Mouse (Mus musculus) erythroblast, embryonic 14.5 days (primary cell): ENCODE results near the gene Olfr775. TPM values are rescaled to one million over a fixed set of nuclear protein-coding genes. Genes with fewer than 3 reads are reported as not detected.

ENCODE experiments used
- H3K27me3 ChIP-seq: 2 replicates; pipeline ENCODE4 v1.6.1; 2012; ENCODE audit warnings: inconsistent platforms; ENCODE audit not compliant: control insufficient read depth
- H3K36me3 ChIP-seq: 2 replicates; pipeline ENCODE4 v1.6.1; 2012; ENCODE audit warnings: mild to moderate bottlenecking, inconsistent platforms; ENCODE audit not compliant: control insufficient read depth
- H3K4me1 ChIP-seq: 2 replicates; pipeline ENCODE4 v1.6.1; 2012; ENCODE audit warnings: inconsistent platforms; ENCODE audit not compliant: control insufficient read depth
- H3K4me3 ChIP-seq: replicated peaks from 2 replicates; pipeline ENCODE3; 2012; ENCODE audit warnings: moderate library complexity, mild to moderate bottlenecking, inconsistent platforms
- H3K9me3 ChIP-seq: 2 replicates; pipeline ENCODE4 v1.6.1; 2012; ENCODE audit warnings: low read length, inconsistent platforms, mixed read lengths; ENCODE audit not compliant: control insufficient read depth
- GATA1 ChIP-seq: IDR thresholded peaks from 2 replicates; pipeline ENCODE4 v1.6.1; 2012; ENCODE audit warnings: low read length, inconsistent platforms, mixed read lengths
- TAL1 ChIP-seq: IDR thresholded peaks from 3 replicates; pipeline ENCODE4 v1.6.1; 2012; ENCODE audit warnings: low read length, inconsistent platforms, mixed read lengths
- polyA plus RNA-seq: library from polyadenylated mRNA; stranded (reverse); fragments of >175 nt; gene quantifications from 2 replicates; pipeline ENCODE4 v1.2.3, GENCODE M21; 2012

Olfr775 gene
- 0.01 TPM in 1 of 2 replicates, not detected in the other for polyA plus RNA-seq

DNA sequence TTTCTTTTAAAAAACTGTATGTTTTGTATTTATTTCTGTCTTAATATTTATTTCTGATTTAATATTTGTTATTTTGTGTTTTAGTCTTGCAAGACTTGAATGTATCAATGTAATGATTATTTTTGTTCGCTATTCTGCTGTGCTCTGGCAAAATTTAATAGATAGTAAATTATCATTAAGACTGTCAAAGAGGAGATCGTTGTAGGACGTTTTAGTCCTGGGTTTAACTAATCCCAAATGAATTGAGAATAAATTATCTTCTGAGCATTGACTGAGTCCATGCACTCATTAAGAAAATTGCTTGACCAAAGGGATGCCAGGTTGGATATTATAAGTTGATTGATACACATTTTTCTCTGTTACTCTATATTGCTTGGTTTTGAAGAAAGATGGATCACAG, at the start of gene Olfr775:
TSS of gene Olfr775 (plus strand) at position 301 of the 400 bp plus-strand sequence.
- Histone ChIP-seq H3K4me1 (no peaks in the 10 kb centered on the region), H3K27me3 (no peaks in the 10 kb centered on the region), H3K9me3 (peaks cover 3% of the 10 kb centered on the region), H3K36me3 (no peaks in the 10 kb centered on the region), H3K4me3 (no peak within 1 kb of the TSS)
- no peak for TF ChIP-seq TAL1

DNA sequence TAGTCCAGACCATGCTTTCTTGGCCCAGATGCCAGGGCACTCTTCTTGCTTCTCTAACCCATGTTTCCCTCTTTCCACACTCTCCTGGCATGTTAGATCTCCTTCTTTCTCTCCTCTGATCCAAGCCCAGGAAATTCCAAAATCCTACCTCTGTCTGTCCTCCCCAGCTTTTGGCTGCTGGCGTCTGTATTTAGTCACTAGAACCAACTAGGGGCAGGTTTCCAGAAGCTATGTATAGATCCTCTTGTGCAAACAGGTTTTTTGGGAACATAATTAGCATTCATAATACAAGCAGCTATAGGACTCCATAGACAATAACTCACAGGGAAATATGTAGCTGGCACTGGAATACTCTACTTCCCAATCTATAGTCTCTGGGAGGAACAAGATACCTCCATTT, 17.5 kb upstream of the Olfr775 start:
- TF ChIP-seq TAL1 (no peak), GATA1 (no peak)
- H3K9me3 ChIP-seq: peaks cover 34% of the 10 kb centered on the region

DNA sequence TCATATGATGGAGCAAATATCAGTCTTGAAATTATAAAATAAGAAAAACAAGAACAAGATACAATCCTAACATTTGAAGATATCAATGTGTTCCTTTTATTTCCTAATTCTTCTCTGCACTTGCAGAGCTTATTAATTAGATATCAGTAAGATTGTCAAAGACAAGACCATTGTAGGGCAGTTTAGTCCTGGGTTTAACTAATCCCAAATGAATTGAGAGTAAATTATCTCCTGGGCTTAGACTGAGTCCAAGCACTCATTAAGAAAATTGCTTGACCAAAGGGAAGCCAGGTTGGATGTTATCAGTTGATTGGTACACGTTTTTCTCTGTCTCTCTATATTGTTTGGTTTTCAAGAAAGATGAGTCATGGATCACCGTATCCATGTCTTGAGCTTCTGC, 12.3 kb upstream of the Olfr775 start, which contains the start of gene Olfr774:
TSS of gene Olfr774 (plus strand) at position 301 of the 400 bp plus-strand sequence.
- H3K4me1 ChIP-seq: no peaks in the 10 kb centered on the region
- H3K27me3 ChIP-seq: no peaks in the 10 kb centered on the region
- H3K9me3 ChIP-seq: peaks cover 13% of the 10 kb centered on the region
- no peak within 1 kb of the TSS for H3K4me3 ChIP-seq
- TF ChIP-seq GATA1: no peak
- H3K36me3 ChIP-seq: no peaks in the 10 kb centered on the region

More for the DNA sequence above, 17.5 kb upstream of the Olfr775 start:
- no peaks in the 10 kb centered on the region for H3K36me3 ChIP-seq
- H3K4me1 ChIP-seq: no peaks in the 10 kb centered on the region
- H3K27me3 ChIP-seq: no peaks in the 10 kb centered on the region
- H3K4me3 ChIP-seq: no peak overlapping the region

DNA sequence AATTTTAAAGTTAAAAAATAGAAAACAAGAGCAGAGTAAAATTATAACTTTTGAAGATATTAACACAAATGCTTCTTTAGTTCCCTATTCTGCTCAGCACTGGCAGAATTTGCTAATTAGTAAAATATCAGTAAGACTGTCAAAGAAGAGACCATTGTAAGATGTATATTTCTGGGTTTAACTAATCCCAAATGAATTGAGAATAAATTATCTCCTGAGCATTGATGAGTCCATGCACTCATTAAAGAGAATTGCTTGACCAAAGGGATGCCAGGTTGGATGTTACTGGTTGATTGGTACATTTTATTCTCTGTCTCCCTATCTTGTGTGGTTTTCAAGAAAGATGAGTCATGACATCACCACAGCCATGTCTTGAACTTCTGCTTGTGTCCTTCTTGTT, 10.6 kb downstream of the Olfr775 start, which contains the start of gene Olfr776:
TSS of gene Olfr776 (plus strand) at position 301 of the 400 bp plus-strand sequence.
- Histone ChIP-seq H3K36me3 (no peaks in the 10 kb centered on the region), H3K9me3 (peaks cover 5% of the 10 kb centered on the region), H3K4me1 (no peaks in the 10 kb centered on the region), H3K27me3 (no peaks in the 10 kb centered on the region), H3K4me3 (no peak within 1 kb of the TSS)
- TF ChIP-seq TAL1 (no peak), GATA1 (no peak)

DNA sequence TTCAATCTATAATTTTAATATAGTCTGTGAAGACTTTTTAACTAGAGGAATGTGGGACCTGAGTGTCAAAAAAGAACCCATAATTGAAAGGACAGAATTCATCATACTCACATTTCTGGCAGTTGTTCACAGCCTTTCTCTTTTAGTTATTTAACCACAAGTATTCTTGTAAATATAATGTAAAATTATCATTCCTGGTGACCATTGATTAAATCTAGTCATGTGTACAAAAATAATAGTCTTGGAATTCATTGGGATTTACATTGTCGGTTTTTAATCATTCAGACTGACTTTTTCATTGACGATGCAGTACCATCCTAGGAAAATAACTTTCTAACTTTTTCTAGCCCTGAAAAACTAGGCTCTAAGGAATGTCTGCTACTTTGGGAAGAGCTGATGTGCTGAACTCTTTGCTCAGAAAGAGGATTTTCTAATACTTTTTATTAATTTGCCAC, 22.9 kb downstream of the Olfr775 start, which contains the start of gene Olfr777:
TSS of gene Olfr777 (minus strand) at position 405 of the 455 bp plus-strand sequence.
- no peaks in the 10 kb centered on the region for H3K36me3 ChIP-seq
- H3K27me3 ChIP-seq: no peaks in the 10 kb centered on the region
- H3K4me1 ChIP-seq: no peaks in the 10 kb centered on the region
- TF ChIP-seq GATA1 (no peak), TAL1 (no peak)
- 0 out of 2 replicates have a peak, but pooled peaks cover 3% of the 10 kb centered on the region for H3K9me3 ChIP-seq
- H3K4me3 ChIP-seq: no peak within 1 kb of the TSS

Other genes with a start within 250 kb of the Olfr775 start
- not detected in 2 replicates for gene Olfr763, start 237.6 kb upstream of the Olfr775 start, polyA plus RNA-seq
- not detected in 2 replicates for gene Olfr764-ps1, start 208.5 kb upstream of the Olfr775 start, polyA plus RNA-seq
- not detected in 2 replicates for gene Olfr765, start 198.4 kb upstream of the Olfr775 start, polyA plus RNA-seq
- not detected in 2 replicates for gene Olfr766-ps1, start 179.4 kb upstream of the Olfr775 start, polyA plus RNA-seq
- gene Olfr767, start 165.5 kb upstream of the Olfr775 start, polyA plus RNA-seq: not detected in 2 replicates
- not detected in 2 replicates for gene Olfr768, start 149.0 kb upstream of the Olfr775 start, polyA plus RNA-seq
- gene Olfr769, start 130.6 kb upstream of the Olfr775 start, polyA plus RNA-seq: not detected in 2 replicates
- gene Olfr770, start 109.4 kb upstream of the Olfr775 start, polyA plus RNA-seq: not detected in 2 replicates
- not detected in 2 replicates for gene Olfr771, start 83.7 kb upstream of the Olfr775 start, polyA plus RNA-seq
- not detected in 2 replicates for gene Olfr772, start 70.5 kb upstream of the Olfr775 start, polyA plus RNA-seq
- not detected in 2 replicates for gene Olfr773, start 61.0 kb upstream of the Olfr775 start, polyA plus RNA-seq
- not detected in 2 replicates for gene Olfr774, start 12.2 kb upstream of the Olfr775 start, polyA plus RNA-seq
- gene Olfr776, start 10.7 kb downstream of the Olfr775 start, polyA plus RNA-seq: 0.06 TPM in 1 of 2 replicates, not detected in the other
- 0.04 TPM in 1 of 2 replicates, not detected in the other for gene Olfr777, start 23.1 kb downstream of the Olfr775 start, polyA plus RNA-seq
- gene Olfr780, start 69.7 kb downstream of the Olfr775 start, polyA plus RNA-seq: not detected in 2 replicates
- gene Olfr781, start 80.4 kb downstream of the Olfr775 start, polyA plus RNA-seq: not detected in 2 replicates
- gene Olfr782, start 100.4 kb downstream of the Olfr775 start, polyA plus RNA-seq: not detected in 2 replicates
- not detected in 2 replicates for gene Olfr784, start 135.7 kb downstream of the Olfr775 start, polyA plus RNA-seq
- not detected in 2 replicates for gene Olfr785, start 157.0 kb downstream of the Olfr775 start, polyA plus RNA-seq
- gene Olfr786, start 178.9 kb downstream of the Olfr775 start, polyA plus RNA-seq: not detected in 2 replicates
- gene Olfr787, start 213.4 kb downstream of the Olfr775 start, polyA plus RNA-seq: not detected in 2 replicates
- not detected in 2 replicates for gene Olfr788, start 222.6 kb downstream of the Olfr775 start, polyA plus RNA-seq
- not detected in 2 replicates for gene Olfr789, start 236.3 kb downstream of the Olfr775 start, polyA plus RNA-seq